Mouse (Mus musculus) lung, embryonic 15.5 days (tissue): ENCODE data around the gene Foxp1. TPM values are rescaled to one million over a fixed set of nuclear protein-coding genes. Genes with fewer than 3 reads are reported as not detected.

ENCODE experiments used
- ATAC-seq: fragments of 200-750 bp; cut with Nextera tagmentation; 2 replicates; pipeline ENCODE4 v1.8.0; 2017; ENCODE audit warnings: moderate number of reproducible peaks, borderline replicate concordance; ENCODE audit not compliant: low FRiP score, low TSS enrichment; ENCODE audit errors: extremely low read depth
- H3K27ac ChIP-seq: fragments of 300-500 bp; sonication (generic); 2 replicates; pipeline ENCODE4 v1.5.1; 2015; ENCODE audit warnings: moderate library complexity, mild to moderate bottlenecking, inconsistent platforms
- H3K27me3 ChIP-seq: fragments of 300-500 bp; sonication (generic); 2 replicates; pipeline ENCODE4 v1.6.1; 2015; ENCODE audit warnings: inconsistent platforms
- H3K36me3 ChIP-seq: fragments of 300-500 bp; sonication (generic); 2 replicates; pipeline ENCODE4 v1.6.1; 2015; ENCODE audit warnings: inconsistent platforms
- H3K4me1 ChIP-seq: fragments of 300-500 bp; sonication (generic); 2 replicates; pipeline ENCODE4 v1.6.1; 2015; ENCODE audit warnings: inconsistent platforms
- H3K4me2 ChIP-seq: fragments of 300-500 bp; sonication (generic); 2 replicates; pipeline ENCODE4 v1.6.1; 2015; ENCODE audit warnings: inconsistent platforms, mild to moderate bottlenecking, moderate library complexity
- H3K4me3 ChIP-seq: fragments of 300-500 bp; sonication (generic); 2 replicates; pipeline ENCODE4 v1.5.1; 2015; ENCODE audit warnings: mild to moderate bottlenecking, inconsistent platforms
- H3K9ac ChIP-seq: fragments of 300-500 bp; sonication (generic); 2 replicates; pipeline ENCODE4 v1.6.1; 2015; ENCODE audit warnings: inconsistent platforms
- H3K9me3 ChIP-seq: fragments of 300-500 bp; sonication (generic); 2 replicates; pipeline ENCODE4 v1.6.1; 2016; ENCODE audit warnings: inconsistent platforms
- WGBS: fragments of 180-500 bp; shearing (Covaris S2); methylation state at CpG from one replicate; pipeline ENCODE4 v1.1.7; 2015; 5-methylcytosine and 5-hydroxymethylcytosine counted together
- polyA plus RNA-seq: library from polyadenylated mRNA; unstranded; fragments of >200 nt; fragmentation: Nextera tagmentation; extraction: Ambion mirVana; gene quantifications from 2 replicates; pipeline ENCODE4 v1.2.1, GENCODE M21; 2015

The Foxp1 gene
- polyA plus RNA-seq, 1 experiment from 2014 or later: 109 TPM

GRCm38 (mm10) chr6:99378997-99379710 is 143.4 kb downstream of the Foxp1 start:
- no peaks in the 10 kb centered on the region for H3K36me3 ChIP-seq
- peak; percentile 32; the same call in 1 of the 2 replicates for ATAC-seq
- no peak overlapping the region for H3K4me2 ChIP-seq
- H3K4me3 ChIP-seq: no peak overlapping the region
- H3K9me3 ChIP-seq: no peaks in the 10 kb centered on the region
- H3K4me1 ChIP-seq: peaks cover 52% of the 10 kb centered on the region
- no peak overlapping the region for H3K9ac ChIP-seq
- no peaks in the 10 kb centered on the region for H3K27me3 ChIP-seq
- 62% methylated on average over 7 of the region's 7 CpGs for WGBS
- peak overlapping the region; percentile 48; the same call in 1 of the 2 replicates for H3K27ac ChIP-seq

- Histone ChIP-seq H3K4me3 (no peak overlapping the region), H3K4me1 (peaks cover 57% of the 10 kb centered on the region), H3K9ac (no peak overlapping the region), H3K36me3 (no peaks in the 10 kb centered on the region), H3K4me2 (no peak overlapping the region), H3K9me3 (no peaks in the 10 kb centered on the region), H3K27ac (peak overlapping the region; percentile 16; the same call in 1 of the 2 replicates), H3K27me3 (no peaks in the 10 kb centered on the region)
- ATAC-seq: no peak
- 62% methylated on average over 4 of the region's 4 CpGs for WGBS
Observed at GRCm38 (mm10) chr6:99377716-99378115, 144.8 kb downstream of the Foxp1 start.

- Histone ChIP-seq H3K4me3 (no peak overlapping the region), H3K9ac (no peak overlapping the region), H3K36me3 (no peaks in the 10 kb centered on the region), H3K27ac (0 out of 2 replicates have a peak overlapping the region, but pooled peaks have one; percentile 16), H3K4me2 (no peak overlapping the region), H3K9me3 (no peaks in the 10 kb centered on the region), H3K27me3 (no peaks in the 10 kb centered on the region), H3K4me1 (peaks cover 59% of the 10 kb centered on the region)
- no peak for ATAC-seq
- 57% methylated on average over 2 of the region's 2 CpGs for WGBS
Observed at GRCm38 (mm10) chr6:99377131-99377530, 145.4 kb downstream of the Foxp1 start.

- Histone ChIP-seq H3K4me1 (peaks cover 63% of the 10 kb centered on the region), H3K4me2 (no peak overlapping the region), H3K36me3 (no peaks in the 10 kb centered on the region), H3K9ac (no peak overlapping the region), H3K9me3 (no peaks in the 10 kb centered on the region), H3K27me3 (no peaks in the 10 kb centered on the region), H3K4me3 (no peak overlapping the region), H3K27ac (peak overlapping the region; percentile 21; the same call in 1 of the 2 replicates)
- no peak for ATAC-seq
- whole genome bisulfite sequencing: 74% methylated on average over 8 of the region's 8 CpGs
Observed at GRCm38 (mm10) chr6:99376721-99377120, 145.8 kb downstream of the Foxp1 start.

GRCm38 (mm10) chr6:99375865-99376264 is 146.7 kb downstream of the Foxp1 start:
- Histone ChIP-seq H3K4me2 (no peak overlapping the region), H3K36me3 (no peaks in the 10 kb centered on the region), H3K4me1 (peaks cover 63% of the 10 kb centered on the region), H3K9ac (no peak overlapping the region), H3K27ac (no peak overlapping the region), H3K27me3 (no peaks in the 10 kb centered on the region), H3K9me3 (no peaks in the 10 kb centered on the region), H3K4me3 (no peak overlapping the region)
- ATAC-seq: no peak
- 49% methylated on average over 6 of the region's 6 CpGs for WGBS

- H3K9me3 ChIP-seq: no peaks in the 10 kb centered on the region
Observed at GRCm38 (mm10) chr6:99375376-99375775, 147.1 kb downstream of the Foxp1 start.

GRCm38 (mm10) chr6:99374448-99375271 is 147.9 kb downstream of the Foxp1 start:
- Histone ChIP-seq H3K9me3 (no peaks in the 10 kb centered on the region), H3K36me3 (no peaks in the 10 kb centered on the region), H3K4me2 (no peak overlapping the region), H3K27me3 (no peaks in the 10 kb centered on the region), H3K9ac (no peak overlapping the region), H3K4me3 (no peak overlapping the region), H3K4me1 (peaks cover 57% of the 10 kb centered on the region), H3K27ac (peak overlapping the region; percentile 43; the same call in 1 of the 2 replicates)
- WGBS: 30% methylated on average over 19 of the region's 19 CpGs
- no peak for ATAC-seq

More at GRCm38 (mm10) chr6:99375376-99375775, 147.1 kb downstream of the Foxp1 start:
- Histone ChIP-seq H3K4me3 (no peak overlapping the region), H3K4me2 (no peak overlapping the region), H3K27ac (peak overlapping the region; percentile 37; the same call in 1 of the 2 replicates), H3K4me1 (peaks cover 63% of the 10 kb centered on the region), H3K36me3 (no peaks in the 10 kb centered on the region), H3K9ac (no peak overlapping the region), H3K27me3 (no peaks in the 10 kb centered on the region)
- ATAC-seq: no peak
- 49% methylated on average over 4 of the region's 4 CpGs for WGBS

- H3K4me3 ChIP-seq: no peak overlapping the region
- H3K27ac ChIP-seq: no peak overlapping the region
- no peaks in the 10 kb centered on the region for H3K9me3 ChIP-seq
- H3K36me3 ChIP-seq: no peaks in the 10 kb centered on the region
- ATAC-seq: peak; percentile 51; the same call in 1 of the 2 replicates
- H3K4me1 ChIP-seq: peaks cover 43% of the 10 kb centered on the region
- no peak overlapping the region for H3K9ac ChIP-seq
- WGBS: 41% methylated on average over 5 of the region's 5 CpGs
- H3K4me2 ChIP-seq: no peak overlapping the region
- H3K27me3 ChIP-seq: no peaks in the 10 kb centered on the region
Observed at GRCm38 (mm10) chr6:99372427-99372826, 150.1 kb downstream of the Foxp1 start.

GRCm38 (mm10) chr6:99372016-99372415 is 150.5 kb downstream of the Foxp1 start:
- no peaks in the 10 kb centered on the region for H3K9me3 ChIP-seq
- peaks cover 39% of the 10 kb centered on the region for H3K4me1 ChIP-seq
- H3K27me3 ChIP-seq: no peaks in the 10 kb centered on the region
- H3K36me3 ChIP-seq: no peaks in the 10 kb centered on the region
- WGBS: 37% methylated on average over 6 of the region's 6 CpGs
- H3K9ac ChIP-seq: no peak overlapping the region
- no peak overlapping the region for H3K4me3 ChIP-seq
- H3K4me2 ChIP-seq: no peak overlapping the region
- peak; percentile 67; the same call in 1 of the 2 replicates for ATAC-seq
- H3K27ac ChIP-seq: no peak overlapping the region

- no peak for ATAC-seq
- Histone ChIP-seq H3K27me3 (no peaks in the 10 kb centered on the region), H3K4me1 (peaks cover 24% of the 10 kb centered on the region), H3K9ac (no peak overlapping the region), H3K4me2 (no peak overlapping the region), H3K36me3 (no peaks in the 10 kb centered on the region), H3K9me3 (no peaks in the 10 kb centered on the region), H3K27ac (no peak overlapping the region), H3K4me3 (no peak overlapping the region)
- WGBS: 74% methylated on average over 2 of the region's 2 CpGs
Observed at GRCm38 (mm10) chr6:99369931-99370330, 152.6 kb downstream of the Foxp1 start.

- H3K27me3 ChIP-seq: no peaks in the 10 kb centered on the region
- no peaks in the 10 kb centered on the region for H3K9me3 ChIP-seq
- H3K4me1 ChIP-seq: peaks cover 22% of the 10 kb centered on the region
- H3K4me2 ChIP-seq: no peak overlapping the region
- ATAC-seq: no peak
- 66% methylated on average over 3 of the region's 3 CpGs for WGBS
- H3K4me3 ChIP-seq: no peak overlapping the region
- H3K27ac ChIP-seq: no peak overlapping the region
- no peak overlapping the region for H3K9ac ChIP-seq
- H3K36me3 ChIP-seq: no peaks in the 10 kb centered on the region
Observed at GRCm38 (mm10) chr6:99369156-99369555, 153.4 kb downstream of the Foxp1 start.
